Mouse (Mus musculus) cerebellum, adult 18-20 months (tissue): ENCODE data around the gene Sf3b4.

Experiments used
- DNase-seq, 2 experiments: peaks; one replicate each; pipeline ENCODE4 v3.0.0; 2021

Sf3b4 gene

DNA sequence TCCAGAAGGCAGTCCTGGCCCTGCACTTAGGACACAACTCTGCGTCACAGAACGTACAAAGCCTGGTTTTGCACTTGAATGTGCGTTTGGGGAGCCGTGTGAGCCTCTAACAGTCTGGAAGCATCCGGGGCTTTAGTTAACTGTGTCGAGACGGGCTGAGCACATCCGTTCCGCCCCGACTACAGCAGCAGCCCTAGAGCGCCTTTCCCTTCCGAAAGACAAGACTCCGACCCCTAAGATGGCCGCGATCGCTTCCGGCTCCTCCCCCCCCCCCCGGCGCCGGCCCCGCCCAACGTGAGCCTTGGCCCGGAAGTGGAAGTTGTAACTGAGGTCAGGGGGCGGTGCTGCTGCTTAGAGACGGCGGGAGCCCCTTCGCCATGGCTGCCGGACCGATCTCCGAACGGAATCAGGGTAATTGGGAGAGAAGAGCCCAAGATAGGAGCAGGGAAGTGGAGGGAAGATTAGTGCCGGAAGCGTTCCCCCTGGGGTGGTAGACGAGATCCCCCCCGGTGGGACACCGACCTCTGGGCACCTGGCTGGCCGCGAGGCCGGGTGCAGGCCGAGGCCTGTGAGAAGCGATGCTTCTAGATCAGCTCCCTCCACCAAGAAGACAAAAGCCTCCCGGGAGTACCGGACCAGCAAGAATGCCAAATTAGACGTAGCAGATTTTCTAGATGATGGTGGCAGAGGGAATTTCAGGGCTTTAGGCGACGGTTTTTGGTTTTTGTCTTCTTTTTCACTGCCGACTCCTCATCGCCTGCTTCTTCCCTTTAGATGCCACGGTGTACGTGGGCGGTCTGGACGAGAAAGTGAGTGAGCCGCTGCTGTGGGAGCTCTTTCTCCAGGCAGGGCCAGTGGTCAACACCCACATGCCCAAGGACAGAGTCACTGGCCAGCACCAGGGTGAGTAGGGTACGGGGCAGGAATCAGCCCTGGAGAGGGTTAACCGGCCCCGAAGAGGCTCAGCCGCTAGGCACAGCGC is at the start of gene Sf3b4:
Gene Sf3b4 (plus strand): TSS at position 136 of the 982 bp plus-strand sequence.
- DNase-seq, result peak; percentile 82 to 84

- no peak for DNase-seq
Measured at GRCm38 (mm10) chr3:96124235-96124634, 47.9 kb upstream of the Sf3b4 start.

DNA sequence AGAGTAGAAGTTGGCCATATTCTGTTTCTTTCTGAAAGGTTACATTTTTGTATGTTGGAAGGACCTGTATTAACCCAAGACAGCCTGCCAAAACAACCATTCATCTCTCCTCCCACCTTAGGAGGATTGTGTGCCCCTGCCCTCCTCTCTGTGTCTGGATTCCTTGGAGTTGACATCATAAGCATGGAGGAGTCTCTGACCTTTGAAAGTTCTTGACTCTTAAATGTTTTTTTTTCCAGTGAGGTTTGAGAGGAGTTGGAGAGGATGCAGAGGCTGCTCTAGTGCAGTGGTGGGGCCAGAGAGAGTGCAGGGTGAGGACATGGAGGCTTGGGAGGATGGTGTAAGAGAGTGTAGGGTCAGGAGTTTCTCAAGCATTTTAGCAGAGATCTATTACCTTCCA is 44.0 kb upstream of the Sf3b4 start:
- DNase-seq, result no peak

GRCm38 (mm10) chr3:96132478-96132877 is 39.7 kb upstream of the Sf3b4 start:
- DNase-seq, result no peak

DNA sequence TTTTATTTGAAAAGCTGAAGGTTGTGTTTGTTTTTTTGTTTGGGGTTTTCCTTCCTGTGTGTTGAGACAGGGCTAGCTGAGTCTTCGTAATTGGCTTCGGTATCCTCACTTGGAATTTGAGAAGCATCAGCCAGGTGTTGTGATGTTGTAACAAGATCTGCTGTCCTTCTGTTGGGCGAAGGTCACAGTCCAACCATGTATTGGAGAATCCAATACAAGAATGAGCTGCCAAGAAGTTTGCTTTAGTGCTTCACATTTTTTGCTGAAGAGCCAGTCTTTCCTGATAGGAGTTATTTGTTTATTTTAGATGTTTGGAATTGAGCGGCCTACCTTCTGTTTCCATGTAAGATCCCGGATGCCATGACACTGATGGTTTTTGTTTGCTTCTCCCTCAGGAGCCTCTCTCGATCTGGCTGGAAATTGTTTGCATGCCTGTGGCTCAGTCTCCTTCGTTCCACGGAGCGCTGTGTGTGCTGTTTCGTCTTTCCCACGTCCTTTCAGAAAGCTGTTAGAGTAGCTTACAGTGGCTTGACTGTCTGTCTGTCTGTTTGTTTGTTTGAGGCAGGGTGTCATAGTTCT is 38.7 kb upstream of the Sf3b4 start:
- no peak for DNase-seq

DNA sequence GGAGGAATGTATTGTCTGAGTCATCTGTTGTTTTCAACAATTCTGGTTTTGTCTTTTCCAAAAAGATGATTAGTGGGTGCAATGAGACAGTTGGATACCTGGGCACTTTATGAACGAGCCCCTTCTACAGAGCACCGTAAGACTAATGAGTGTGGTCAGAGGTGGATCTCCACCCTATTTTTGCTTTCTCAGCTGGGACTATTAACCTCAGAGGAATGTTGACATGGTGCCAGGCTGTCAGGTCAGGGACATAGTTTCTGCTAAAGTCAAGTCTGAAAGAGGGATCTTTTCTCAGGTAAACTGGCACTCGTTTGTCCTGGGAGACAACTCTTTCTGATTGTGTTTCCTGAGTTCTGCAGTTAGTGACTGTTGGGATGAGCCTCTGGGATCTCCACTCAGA is 37.1 kb upstream of the Sf3b4 start:
- DNase-seq, result no peak

- peak; percentile 61 to 69 for DNase-seq
Measured at GRCm38 (mm10) chr3:96147950-96148349, 24.2 kb upstream of the Sf3b4 start.

- DNase-seq, result no peak
Measured at GRCm38 (mm10) chr3:96151836-96152235, 20.3 kb upstream of the Sf3b4 start.

DNA sequence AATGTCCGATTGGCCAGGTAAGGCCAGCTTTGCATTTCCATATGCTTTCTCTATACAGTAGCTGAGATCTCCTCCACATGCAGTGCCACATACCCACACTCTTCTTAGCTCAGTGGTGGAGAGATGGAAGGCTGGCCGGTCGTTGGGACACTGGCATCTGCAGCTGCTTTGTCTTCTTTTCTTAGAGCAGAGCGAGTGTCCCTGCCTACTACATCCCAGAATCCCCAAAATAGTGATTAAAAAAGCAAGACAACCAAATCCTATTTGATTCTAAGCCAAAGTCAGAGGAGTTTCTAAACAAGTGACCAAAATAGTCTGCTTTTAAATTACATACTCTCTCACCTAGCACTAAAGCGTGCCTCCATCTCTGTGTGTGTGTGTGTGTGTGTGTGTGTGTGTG is 19.5 kb upstream of the Sf3b4 start:
- DNase-seq, result no peak

DNA sequence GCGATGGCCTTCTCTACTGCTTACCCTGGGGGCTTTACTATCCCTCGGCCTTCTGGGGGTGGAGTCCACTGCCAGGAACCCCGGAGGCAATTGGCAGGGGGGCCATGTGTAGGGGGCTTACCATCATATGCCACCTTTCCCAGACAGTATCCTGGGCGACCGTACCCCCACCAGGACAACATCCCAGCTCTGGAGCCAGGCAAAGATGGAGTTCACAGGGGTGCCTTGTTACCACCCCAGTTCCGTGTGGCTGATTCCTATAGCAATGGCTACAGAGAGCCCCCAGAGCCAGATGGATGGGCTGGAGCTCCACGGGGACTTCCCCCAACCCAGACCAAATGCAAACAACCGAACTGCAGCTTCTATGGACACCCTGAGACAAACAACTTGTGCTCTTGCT is 16.6 kb upstream of the Sf3b4 start:
- DNase-seq, result no peak

- no peak for DNase-seq
Measured at GRCm38 (mm10) chr3:96159820-96160219, 12.3 kb upstream of the Sf3b4 start.

DNA sequence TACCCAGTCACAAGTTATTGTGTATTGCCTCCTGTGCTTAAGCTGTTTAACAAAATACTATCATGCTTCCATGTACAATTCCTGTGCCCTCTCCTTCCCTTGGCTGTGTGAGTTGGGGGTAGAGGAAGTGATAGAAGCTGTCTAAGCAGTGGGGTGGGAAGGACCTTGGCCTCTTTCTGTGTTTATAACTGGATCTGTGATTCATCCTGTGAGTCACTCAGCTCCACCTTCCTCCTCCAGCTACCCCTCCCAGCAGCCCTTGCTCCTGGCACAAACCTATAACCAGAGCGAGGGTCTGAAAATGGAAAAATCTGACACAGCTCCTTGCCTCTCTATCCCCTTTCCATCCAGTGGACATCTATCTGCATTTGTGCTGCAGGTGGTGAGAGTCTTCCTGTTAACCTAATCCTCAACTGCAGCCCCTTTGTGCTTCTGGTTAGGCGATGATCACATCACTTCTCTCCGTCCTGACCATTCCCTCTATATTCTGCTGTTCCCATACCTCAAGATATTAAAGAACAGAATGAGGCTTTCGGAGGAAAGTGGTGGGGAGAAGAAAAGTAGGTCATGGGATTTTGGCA is 11.8 kb upstream of the Sf3b4 start:
- DNase-seq, result peak; percentile 53 to 71

- DNase-seq, result peak; percentile 80 to 88
Measured at GRCm38 (mm10) chr3:96160803-96161516, 11.2 kb upstream of the Sf3b4 start.

GRCm38 (mm10) chr3:96161869-96162840 is 10.0 kb upstream of the Sf3b4 start, which contains the start of gene Mtmr11:
TSS of gene Mtmr11 (plus strand) at chr3:96162004.
- peak; percentile 37 to 48 for DNase-seq

DNA sequence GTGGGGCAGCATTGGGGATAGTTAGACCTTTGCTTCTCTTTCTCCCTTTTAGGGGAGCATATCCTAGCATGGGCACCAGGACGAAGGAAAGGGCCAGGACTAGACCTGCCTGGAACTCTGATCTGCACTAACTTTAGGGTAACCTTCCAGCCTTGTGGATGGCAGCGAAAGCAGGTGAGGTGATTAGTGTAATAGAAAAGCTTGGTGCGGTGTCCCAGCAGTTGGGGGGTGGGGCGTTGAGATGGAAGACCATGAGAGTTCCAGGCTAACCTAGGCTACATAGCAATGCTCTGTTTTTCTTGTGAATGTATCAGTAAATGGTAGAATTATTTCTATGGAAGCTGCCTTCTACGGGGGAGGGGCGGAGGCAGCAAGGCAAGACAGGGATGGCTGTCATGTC is 9.1 kb upstream of the Sf3b4 start:
- DNase-seq, result no peak

- DNase-seq, result no peak
Measured at GRCm38 (mm10) chr3:96168466-96169158, 3.5 kb upstream of the Sf3b4 start.

DNA sequence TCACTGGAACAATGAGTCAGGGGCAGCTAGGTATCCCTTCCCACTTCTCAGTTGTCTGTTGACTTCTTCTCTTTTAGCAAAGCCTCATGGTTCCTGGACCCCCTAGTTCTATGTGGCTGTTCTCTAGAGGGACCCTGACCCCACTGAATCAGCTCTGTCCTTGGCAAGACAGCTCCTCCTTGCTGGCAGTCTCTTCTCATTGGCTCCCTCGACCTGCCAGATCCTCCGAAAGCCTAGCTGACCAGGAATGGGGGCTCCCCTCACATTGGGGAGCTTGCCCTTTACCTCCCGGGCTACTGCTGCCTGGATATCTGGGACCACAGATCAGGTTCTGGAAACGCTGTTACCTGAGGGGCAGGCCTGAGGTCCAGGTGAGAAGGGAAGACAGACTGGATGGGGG is 1.9 kb upstream of the Sf3b4 start:
- no peak for DNase-seq

- DNase-seq, result no peak
Measured at GRCm38 (mm10) chr3:96170976-96171545, 1.1 kb upstream of the Sf3b4 start.

DNA sequence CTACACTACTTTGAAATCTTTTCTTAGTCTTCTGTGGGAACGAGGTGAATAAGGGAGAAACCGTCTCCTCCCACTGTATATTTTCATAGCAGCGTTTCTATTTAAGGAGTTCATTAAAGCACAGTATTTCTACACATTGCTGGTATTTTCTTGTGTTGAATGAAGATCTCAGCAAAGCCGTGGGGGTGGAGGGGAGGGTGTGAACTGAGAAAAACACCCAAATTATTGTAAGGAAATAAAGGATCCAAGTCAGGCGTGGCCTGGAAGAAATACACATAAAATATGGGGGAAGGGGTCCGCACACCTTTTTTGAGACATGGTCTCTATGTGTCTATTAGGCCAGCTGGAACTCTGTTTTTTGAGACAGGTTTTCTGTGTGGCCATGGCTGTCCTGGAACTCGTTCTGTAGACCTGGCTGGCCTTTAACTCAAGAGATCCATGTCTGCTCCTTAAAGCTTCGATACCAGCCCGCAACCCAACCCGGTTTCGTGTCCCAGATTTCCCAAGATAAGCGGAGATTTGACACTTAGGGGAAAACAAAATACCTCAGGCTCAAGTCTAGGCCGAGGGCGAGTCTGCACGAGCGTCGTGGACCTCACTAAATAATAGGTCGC is 442 bp upstream of the Sf3b4 start:
- DNase-seq, result no peak

DNA sequence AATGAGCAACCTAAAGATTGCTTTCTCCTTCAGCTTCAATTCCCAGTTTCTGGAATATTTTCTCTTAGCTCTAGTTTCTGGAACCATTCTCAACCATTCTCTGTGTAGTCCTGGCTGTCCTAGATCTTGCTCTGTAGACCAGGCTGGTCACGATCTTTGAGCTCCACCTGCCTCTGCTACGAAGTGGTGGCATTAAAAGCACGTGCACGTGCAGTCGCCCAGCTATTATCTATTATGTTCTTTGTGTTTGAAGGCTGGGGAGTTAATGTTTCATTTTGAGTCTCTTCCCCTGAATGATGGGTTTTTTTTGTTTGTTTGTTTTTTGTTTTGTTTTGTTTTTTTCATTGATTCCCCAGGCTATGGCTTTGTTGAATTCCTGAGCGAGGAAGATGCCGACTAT is 1.1 kb downstream of the Sf3b4 start:
- DNase-seq, result no peak
